Mouse (Mus musculus) large intestine, adult 2 months (tissue): Measurements from ENCODE around the gene Stx11. TPM values are rescaled to one million over a fixed set of nuclear protein-coding genes. Genes with fewer than 3 reads are reported as not detected.
"Not testable (repeated sequence)": the region's sequence is repeated elsewhere in the genome, so short reads cannot be mapped to it uniquely, and the experiment has no call there.

Source experiments
- DNase-seq: peaks from one replicate; pipeline ENCODE4 v3.0.0-alpha.2; 2012; ENCODE audit warnings: low read depth, low spot score
- whole genome bisulfite sequencing: fragments of 180-500 bp; shearing (Covaris S2); methylation state at CpG from one replicate; pipeline ENCODE4 v1.1.7; 2018; 5-methylcytosine and 5-hydroxymethylcytosine counted together
- polyA plus RNA-seq: library from polyadenylated mRNA; depleted of rRNA; stranded (reverse); fragments of >200 nt; gene quantifications from 2 replicates; pipeline ENCODE4 v1.2.3, GENCODE M21; 2012

Stx11 gene
- polyA plus RNA-seq, 1 experiment, result 1.6 TPM

DNA sequence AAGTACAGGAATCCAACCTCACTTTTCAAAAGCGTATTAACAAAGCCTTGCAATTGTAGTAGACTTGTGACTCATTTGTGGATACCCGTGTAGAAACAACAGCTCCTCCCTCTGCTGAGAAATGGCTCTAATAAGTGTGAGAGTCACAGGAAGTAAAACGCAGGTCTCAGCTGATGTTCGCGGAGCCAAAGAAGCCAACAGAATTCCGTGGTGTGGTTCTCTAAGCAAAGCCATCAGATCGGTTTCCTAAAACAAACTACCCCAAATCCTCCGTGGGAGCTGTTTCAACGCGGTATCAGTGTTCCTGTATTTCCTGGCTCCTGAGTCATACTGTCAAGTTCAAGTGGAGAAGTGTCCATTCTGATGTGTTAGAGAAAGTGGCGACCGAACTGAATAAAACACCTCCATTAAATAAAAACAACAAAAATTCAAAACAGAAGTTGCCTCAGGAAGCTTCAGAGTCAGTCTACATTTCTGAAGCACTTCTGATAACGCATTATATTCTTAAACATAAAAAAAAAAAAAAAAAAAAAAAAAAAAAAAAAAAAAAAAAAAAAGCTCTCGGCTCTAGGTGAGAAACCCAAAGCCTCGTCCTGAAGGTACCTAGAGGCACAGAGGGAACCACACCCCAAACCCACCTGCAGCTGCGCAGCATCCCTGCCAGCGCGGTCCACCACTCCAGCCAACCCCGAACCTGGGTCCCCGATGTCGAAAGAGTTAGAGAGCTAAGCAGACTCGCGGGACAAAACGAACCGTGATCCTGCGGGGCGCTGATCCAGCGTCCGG is 543 bp downstream of the Stx11 start:
- DNase-seq, result no peak
- 11% methylated on average over 29 of the region's 29 CpGs for WGBS

DNA sequence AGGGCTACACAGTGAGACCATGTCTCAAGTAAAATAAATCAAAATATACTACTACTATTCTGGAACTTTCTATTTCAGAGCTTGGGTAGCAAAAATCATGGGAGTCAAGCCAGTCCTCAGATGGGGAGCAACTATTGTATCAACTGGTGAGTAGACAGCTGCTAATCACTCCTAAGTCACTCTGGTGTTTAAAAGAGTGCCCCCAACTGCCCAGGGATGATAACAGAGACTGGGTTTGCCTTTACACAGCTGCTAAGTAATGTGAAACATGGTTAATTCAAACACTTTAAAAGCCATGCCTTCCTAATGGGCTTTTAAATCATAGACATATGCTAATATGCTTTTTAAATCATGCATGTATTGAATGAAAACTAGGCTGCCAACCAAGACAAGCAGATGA is 1.9 kb downstream of the Stx11 start:
- DNase-seq, result no peak

DNA sequence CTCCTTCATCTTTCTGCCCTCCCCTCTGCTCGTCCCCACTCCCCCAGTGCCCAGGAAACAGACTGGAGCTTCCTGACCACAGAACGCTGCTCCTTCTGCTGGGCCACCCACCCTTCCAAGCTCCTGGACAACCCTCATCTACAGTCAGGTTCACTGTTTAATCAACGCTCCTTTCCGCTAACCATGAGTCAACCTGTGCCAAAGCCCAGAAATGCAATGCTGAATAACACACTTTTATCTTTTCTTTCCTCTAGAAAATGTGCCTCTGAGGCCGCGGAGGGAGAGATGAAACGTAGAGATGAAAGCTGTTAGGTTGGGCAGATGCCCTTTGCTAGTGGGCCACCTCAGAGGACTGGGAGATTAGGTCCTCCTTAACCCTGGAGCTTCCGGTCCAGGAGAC is 2.6 kb downstream of the Stx11 start:
- WGBS, result 93% methylated on average over 8 of the region's 8 CpGs
- no peak for DNase-seq

DNA sequence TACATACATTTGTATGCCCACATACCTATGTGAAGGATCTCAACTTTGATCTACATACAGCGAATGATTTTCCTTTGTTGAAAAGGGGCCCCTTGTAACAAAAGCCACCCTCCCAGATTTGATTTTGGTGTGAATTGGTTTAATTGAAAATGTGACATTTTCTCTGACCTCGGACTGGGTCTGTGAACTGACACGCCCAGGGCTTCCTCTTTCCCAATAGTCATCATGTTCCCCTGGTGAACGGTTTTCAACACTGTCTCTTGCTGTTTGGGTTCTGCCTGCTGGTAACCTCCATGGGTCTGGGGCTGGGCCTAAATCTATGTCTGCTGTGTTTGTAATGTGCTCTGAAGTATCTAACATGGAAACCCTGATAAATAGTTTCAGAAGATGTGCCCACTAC is 6.8 kb downstream of the Stx11 start:
- WGBS, result 81% methylated on average over 4 of the region's 4 CpGs
- no peak for DNase-seq

DNA sequence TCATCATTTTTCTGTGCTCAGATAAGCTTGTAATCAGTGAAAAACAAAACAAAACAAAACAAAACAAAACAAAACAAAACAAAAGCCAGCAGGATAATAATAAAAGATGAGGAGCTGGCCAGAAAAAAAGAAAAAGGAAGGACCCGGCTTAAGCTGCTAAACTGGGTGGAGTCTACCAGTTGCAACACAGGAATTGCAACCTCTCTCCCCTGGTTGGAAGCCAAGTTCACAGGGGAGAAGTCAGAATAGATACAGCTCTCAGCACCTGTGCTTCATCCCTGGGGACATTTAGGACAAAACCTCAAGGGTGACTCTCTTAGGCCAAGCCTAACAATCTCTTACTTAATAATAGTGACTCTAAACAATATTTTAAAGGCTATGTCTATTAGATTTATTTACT is 8.3 kb downstream of the Stx11 start:
- no peak for DNase-seq
- WGBS, result 16% methylated on average over 1 of the region's 1 CpGs

DNA sequence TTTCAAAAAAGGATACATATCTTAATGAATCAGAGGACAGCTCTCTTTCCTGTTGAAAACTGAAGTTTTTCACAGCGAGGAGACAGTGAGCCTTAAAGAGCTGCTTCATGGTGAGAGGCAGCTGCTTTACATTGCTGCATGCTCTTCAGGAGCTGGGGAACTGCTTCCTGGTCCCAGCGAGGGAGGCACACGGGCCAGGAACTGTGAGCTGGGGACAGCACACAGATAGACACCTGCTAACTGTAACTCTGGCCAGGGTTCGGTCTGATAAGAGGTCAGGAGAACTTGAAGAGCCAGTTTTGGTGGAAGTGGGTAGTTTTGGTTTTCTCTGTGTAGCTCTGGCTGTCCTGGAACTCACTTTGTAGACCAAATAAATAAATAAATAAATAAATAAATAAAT is 12.7 kb downstream of the Stx11 start:
- WGBS, result 24% methylated on average over 4 of the region's 4 CpGs
- not testable (repeated sequence) for DNase-seq

DNA sequence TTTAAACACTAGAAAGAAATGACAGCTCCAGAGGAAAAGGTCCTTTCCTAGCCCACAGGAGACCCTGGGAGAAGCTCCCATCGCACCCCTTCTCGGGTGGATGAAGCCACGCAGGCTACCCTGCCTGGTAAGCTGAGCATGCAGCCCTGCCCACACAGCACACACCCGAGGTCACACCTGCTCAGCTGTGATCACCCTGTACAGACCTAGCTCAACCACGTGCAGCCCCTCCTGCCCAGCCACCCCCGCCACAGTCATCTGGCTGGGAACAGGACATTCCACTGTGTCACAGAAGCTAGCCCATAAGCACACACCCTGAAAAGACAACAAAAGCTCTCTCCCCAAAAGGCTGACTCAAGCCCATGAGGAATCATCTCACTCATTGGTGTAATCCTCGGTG is 14.8 kb downstream of the Stx11 start:
- 33% methylated on average over 7 of the region's 7 CpGs for whole genome bisulfite sequencing
- no peak for DNase-seq

DNA sequence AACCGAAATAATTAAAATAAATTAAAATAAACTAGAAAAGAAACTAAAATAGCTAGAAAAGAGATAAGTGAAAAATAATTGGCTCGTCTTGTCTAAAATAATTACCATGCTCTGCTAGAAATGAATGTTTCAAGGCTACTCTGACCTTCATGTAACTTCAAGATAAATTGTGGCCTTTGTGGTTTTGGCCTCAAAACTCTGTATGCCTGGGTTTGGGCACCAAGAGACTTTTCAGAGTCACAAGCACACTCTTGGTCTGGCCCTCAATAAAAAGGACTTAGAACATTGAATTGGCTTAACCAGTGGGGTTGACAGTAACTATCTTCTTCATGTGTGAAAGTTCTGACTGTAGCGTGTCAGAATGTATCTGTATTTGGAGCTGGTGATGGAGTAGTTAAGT is 16.5 kb downstream of the Stx11 start:
- 96% methylated on average over 3 of the region's 3 CpGs for WGBS
- no peak for DNase-seq

DNA sequence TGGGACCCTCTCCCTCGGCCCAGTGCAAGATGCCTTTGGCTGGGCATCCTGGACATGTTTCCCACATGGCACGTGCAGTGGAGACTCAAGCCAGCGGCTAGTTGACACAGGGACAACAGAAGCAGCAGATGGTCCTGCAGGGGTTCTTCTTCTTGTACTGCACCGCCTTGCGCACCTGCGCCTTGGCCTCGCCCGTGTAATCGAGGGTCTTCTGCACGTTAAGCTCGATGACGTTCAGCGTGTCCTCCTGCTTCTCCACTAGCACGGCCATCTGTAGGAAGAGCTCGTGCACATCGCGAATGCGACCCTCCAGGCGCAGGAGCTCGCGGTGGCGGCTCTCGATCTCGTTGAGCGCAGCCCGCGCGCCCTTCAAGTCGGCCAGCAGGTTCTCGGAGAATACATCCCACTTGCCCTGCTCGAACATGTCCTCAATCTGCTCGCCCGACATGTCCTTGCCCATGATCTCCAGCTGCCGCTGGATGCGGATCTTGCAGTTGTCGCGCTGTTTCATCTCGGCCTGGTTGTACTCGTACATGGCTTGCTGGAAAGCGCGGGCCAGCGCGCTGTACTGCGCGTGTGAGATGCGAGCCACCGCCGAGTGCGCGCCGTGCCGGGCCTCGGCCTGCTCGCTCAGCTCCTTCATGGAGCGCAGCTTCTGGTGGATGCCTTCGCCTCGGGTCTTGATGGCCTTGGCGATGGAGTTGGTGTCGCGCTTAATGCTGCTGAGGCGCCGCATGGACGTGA is 22.9 kb downstream of the Stx11 start:
- DNase-seq, result no peak
- 28% methylated on average over 63 of the region's 63 CpGs for WGBS

DNA sequence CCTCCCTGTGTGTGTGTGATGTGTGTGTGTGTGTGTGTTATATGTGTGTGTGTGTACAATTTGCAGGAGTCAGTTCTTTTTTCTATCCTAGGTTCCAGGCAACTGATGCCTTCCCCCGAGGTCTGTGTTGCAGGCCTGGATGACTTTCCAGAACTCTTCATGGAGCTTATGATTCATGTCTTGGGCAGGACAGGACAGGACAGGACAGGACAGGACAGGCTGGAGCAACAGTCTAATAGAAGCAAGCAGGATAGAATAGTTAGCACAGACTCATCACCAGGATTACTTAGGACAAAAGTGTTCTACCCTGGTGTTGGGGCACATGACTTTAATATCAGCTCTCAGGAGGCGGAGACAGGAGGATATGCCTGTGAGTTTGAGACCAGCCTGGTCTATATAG is 25.3 kb downstream of the Stx11 start:
- DNase-seq, result no peak
- 83% methylated on average over 2 of the region's 2 CpGs for WGBS

DNA sequence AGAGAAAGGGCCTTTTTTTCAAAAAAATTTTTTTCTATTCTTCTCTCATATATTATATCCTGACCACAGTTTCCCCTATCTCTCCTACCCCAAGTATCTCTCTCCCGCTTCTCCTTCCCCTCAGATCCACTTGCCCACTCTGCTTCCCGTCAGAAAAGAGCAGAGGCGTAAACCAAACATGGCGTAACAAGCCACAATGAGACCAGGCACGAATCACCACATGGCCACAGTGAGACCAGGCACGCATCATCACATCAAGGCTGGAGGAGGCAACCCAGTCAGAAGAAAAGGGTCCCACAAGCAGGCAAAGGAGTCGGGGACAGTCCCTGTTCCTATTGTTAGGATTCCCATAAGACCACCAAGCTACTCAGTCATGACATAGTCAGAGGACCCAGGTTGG is 28.0 kb downstream of the Stx11 start:
- no peak for DNase-seq
- WGBS, result 88% methylated on average over 7 of the region's 7 CpGs

DNA sequence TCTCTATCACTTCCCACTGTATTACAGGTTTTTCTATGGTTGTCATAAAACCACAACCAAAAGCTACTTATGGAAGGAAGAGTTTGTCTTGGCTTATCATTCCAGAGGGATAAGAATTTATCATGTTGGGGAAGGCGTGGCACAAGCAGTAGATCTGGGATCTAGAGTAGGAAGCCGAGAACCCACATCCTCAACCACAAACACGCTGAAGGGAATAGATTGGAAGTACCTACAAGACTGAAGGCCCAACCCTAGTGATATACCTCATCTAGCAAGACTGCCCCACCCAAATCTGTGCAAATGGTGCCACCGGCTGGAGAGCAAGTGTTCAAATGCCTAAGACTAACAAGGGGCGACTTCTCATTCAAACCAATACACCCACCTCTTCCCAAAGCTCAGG is 28.5 kb downstream of the Stx11 start:
- 73% methylated on average over 5 of the region's 5 CpGs for WGBS
- no peak for DNase-seq

DNA sequence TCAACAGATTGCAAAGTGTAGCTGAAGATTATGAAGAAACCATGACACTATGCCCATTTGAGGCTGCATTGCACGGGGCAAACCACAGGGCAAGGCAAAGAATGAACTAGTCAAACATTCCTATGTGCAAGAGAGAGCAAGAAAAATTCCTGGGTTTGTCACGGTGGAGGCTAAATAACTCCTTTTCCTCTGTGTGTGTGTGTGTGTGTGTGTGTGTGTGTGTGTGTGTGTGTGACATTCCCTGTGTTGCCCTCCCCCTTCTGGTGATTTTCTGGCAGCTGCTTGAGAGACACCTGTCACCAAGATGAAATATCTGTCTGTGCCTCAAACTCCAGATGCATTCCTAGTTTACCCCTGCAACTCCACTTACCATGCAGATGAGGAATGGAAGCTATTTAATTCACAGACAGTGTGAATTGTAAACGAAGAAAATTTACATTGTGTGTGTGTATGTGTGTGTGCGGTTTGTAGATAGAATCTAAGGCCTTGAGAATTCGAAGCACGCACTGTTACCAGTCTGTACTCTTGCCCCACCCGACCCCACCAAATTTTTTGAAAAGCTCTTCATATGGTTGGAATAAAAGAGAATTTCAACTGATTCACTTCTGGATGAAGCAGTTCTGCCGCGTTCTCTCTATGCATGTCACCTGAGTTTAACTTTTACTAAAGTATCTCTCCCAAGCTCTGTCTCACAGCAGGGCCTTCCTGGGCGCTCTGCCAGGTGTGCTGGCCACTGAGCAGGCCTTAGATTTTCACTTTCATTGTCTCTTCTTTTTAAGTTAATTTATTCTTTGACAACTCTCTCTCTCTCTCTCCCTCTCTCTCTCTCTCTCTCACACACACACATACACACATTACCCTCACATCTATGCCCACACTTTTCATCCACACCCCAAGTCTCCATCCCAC is 32.4 kb downstream of the Stx11 start:
- WGBS, result 56% methylated on average over 10 of the region's 10 CpGs
- no peak for DNase-seq

DNA sequence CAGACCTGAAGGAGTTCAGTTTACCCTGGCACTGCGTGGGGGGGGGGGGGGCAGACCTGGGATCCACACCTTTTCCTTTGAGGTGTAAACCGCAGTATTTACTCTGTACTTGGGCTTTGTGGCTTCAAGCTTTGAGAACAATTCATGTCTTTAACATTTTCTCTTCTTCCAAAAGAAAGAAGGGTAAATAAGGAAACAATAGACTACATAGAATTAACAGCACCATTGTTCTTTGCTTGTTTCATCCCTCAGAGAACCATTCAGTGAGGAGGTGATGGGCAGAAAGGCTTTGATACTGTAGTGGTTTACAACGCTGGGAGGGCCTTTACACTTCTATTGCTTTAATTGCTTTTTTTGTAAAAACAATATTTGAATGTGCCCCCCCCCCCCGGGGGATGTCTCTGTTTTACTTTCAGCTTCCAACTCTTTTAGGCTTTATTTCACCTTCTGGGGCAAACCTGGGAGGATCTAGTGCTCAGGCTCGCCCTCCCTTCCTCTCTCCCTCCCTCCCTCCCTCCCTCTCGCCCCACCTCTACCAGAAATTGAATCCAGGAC is 33.7 kb downstream of the Stx11 start:
- 43% methylated on average over 6 of the region's 6 CpGs for WGBS
- no peak for DNase-seq

DNA sequence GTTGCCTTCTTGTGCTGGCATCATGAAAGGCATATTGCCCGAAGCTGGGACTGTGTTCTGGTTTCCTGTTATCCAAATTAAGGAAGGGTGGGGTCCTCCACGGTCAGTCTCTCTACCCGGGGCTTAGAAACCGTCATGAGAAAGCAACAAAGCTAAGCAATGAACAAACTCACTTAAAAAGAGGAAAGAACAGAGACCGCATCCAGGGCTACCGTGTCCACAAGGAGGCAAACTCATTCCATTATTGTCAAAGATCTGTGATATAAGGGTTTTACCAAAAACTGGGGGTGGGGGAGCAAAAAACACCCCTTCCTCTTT is 34.3 kb downstream of the Stx11 start:
- DNase-seq, result no peak
- 53% methylated on average over 6 of the region's 6 CpGs for WGBS

DNA sequence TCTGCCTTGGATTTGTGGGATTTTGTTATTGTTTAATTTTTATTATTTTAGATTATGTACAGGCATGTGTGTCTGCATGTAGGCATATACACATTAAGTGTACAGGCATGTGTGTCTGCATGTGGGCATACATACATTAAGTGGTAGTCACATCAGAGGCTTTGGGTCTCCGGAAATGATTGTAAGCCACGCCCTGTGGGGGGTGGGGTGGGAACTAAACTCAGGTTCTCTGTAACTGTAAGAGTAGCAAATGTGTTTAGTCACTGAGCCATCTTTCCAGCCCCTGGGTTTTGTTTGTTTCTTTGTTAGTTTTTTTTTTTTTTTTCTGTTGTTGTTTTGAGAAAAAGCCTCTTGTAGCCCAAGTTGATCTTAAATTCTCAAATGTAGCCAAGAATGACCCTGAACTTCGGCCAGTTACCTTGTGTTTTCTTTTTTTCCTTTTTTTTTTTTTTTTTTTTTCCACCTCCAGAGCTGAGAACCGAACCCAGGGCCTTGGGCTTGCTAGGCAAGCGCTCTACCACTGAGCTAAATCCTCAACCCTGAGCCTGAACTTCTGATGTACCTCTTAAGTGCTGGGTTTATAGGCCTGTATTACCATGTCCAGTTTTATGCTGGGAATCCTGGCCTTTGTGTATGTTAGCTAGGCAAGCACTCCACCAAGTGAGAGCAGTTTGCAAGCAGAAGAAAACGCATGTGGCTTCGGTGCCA is 34.8 kb downstream of the Stx11 start:
- 82% methylated on average over 7 of the region's 7 CpGs for WGBS
- DNase-seq, result no peak

DNA sequence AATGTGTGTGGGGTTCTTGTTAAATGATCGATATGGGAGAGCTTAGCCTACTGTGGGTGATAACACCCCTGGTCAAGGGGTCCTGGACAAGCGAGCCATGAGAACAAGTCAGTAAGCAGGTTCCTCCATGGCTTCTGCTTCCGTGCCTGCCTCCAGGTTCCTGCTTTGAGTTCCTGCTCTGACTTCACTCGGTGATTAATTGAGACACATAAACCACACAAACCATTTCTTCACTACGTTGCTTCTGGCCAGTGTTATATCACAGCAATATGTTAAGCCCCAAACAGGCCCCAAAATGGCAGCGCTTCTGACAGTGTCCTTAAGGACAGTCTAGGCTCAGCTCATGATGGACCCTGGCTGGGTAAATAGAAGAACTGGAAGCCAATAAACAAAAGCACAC is 35.9 kb downstream of the Stx11 start:
- no peak for DNase-seq

DNA sequence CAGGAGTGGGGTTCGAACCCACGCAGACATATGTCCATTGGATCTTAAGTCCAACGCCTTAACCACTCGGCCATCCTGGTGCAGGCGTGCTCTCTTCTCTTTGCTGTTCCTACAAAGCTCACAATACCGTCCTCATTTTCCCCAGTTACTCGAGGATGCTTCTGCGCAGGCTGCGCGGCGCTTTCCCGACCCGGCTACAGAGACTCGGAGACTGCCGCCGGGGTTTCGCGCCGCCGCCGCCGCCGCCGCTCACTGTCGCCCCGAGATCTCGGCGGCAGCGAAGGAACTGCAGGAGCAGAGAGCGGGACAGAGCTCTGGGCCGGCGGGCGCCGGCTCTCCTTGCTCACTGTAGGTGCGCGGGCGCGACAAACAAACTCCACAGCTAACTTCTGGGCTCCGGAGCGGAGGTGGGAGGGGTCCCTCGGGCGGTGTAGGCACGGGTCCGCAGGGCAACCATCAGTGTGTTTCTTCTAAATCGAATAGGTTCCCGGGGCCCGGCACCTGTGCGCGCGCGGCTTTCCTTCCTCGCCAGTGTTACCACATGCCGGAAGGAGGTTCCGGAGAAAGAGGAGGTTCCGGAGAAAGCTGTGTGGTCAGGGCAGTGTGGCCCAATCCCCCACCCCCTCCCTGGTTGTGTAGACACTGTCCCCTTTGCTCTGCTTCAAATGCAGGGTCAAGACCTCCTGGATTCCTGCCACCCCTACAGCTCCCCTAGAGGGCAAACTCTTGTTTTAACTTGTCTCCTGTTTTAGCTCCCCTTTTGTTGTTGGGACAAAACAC is 41.3 kb downstream of the Stx11 start:
- WGBS, result under 1% methylated on average over 55 of the region's 55 CpGs
- peak; percentile 84 for DNase-seq

More for the DNA sequence above, 35.9 kb downstream of the Stx11 start:
- 82% methylated on average over 6 of the region's 6 CpGs for WGBS

DNA sequence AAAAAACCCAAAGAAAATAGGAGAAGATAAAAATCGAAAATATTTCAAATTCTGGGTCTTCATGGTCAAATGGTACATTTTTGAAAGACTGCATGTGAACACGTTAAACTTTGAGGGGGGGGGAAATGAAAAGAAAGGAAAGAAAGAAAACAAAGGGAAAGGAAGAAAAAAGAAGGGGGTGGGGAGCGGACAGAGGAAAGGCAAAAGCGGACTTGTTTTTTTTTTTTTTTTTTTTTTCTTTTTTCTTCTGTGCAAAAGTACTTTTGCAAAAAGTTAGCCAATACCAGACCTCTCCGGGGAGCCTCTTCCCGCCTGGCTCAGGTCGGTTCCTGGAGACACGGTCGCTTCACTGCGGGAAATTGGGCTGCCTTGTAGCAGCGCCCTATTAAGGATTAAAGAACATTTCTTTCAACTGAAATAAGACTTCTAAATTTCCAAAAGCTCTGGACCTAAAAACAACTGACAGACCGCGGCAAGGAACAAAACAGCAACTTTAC is 42.0 kb downstream of the Stx11 start:
- WGBS, result 2% methylated on average over 13 of the region's 13 CpGs
- no peak for DNase-seq
